Mouse (Mus musculus) gastrocnemius, postnatal 4 days (tissue): ENCODE results near the gene Nat8f6. TPM values are rescaled to one million over a fixed set of nuclear protein-coding genes. Genes with fewer than 3 reads are reported as not detected.

ENCODE experiments used
- microRNA-seq: library from miRNA; unstranded; fragments of <30 nt; microRNA quantifications from one replicate; pipeline ENCODE4 v1.2.0, GENCODE M21; 2021
- total RNA-seq, 2 experiments: library from RNA; stranded (reverse); gene quantifications; 2 replicates each; pipeline ENCODE4 v1.2.3; 2021

Gene Nat8f6
- total RNA-seq, 2 experiments from 2014 or later, result not detected

Small RNAs within 50 kb of the gene (microRNA-seq; reads per million reads assigned to microRNA genes)
- not detected for gene Mir6375

Other genes starting within 250 kb of the Nat8f6 start
- 1 to 10 TPM; 6.1 to 6.5 TPM for gene Alms1, start 233.4 kb downstream of the Nat8f6 start, total RNA-seq
- under 1 TPM in 1 of 2 experiments, not detected in 1; 0.15 TPM for gene Nat8f7, start 107.7 kb downstream of the Nat8f6 start, total RNA-seq
- under 1 TPM in 1 of 2 experiments, not detected in 1; 0.18 TPM for gene Nat8f3, start 55.2 kb downstream of the Nat8f6 start, total RNA-seq
- gene Nat8f5, start within 50 bp of the Nat8f6 start, total RNA-seq, result not detected
- not detected for gene Nat8, start 11.1 kb upstream of the Nat8f6 start, total RNA-seq
- gene Nat8f2, start 48.2 kb upstream of the Nat8f6 start, total RNA-seq, result under 1 TPM; 0.08 to 0.20 TPM
- gene Nat8f4, start 83.9 kb upstream of the Nat8f6 start, total RNA-seq, result 1 to 10 TPM; 1.0 to 1.5 TPM
- 10 to 100 TPM; 25.7 to 25.8 TPM for gene Tprkb, start 90.9 kb upstream of the Nat8f6 start, total RNA-seq
- 1 to 10 TPM; 1.6 to 1.9 TPM for gene Nat8f1, start 94.7 kb upstream of the Nat8f6 start, total RNA-seq
- gene Dusp11, start 140.7 kb upstream of the Nat8f6 start, total RNA-seq, result 10 to 100 TPM; 61.6 to 72.7 TPM
- gene Figla, start 195.2 kb upstream of the Nat8f6 start, total RNA-seq, result not detected
- 1 to 10 TPM in 1 of 2 experiments, under 1 TPM in 1; 0.74 to 1.2 TPM for gene Add2, start 207.7 kb upstream of the Nat8f6 start, total RNA-seq